Mouse (Mus musculus) embryonic fibroblast, embryonic 13.5 days (primary cell): ENCODE data around the gene Ddx52.

Experiments used
- CTCF ChIP-seq: IDR thresholded peaks from 2 replicates; pipeline ENCODE4 v1.5.1; 2011; ENCODE audit warnings: mild to moderate bottlenecking, control low read depth, low read length, moderate library complexity, borderline replicate concordance; ENCODE audit not compliant: insufficient read depth
- POLR2A ChIP-seq: IDR thresholded peaks from 2 replicates; pipeline ENCODE4 v1.6.1; 2011; ENCODE audit warnings: low read depth, mild to moderate bottlenecking, control low read depth, low read length, moderate library complexity

DNA sequence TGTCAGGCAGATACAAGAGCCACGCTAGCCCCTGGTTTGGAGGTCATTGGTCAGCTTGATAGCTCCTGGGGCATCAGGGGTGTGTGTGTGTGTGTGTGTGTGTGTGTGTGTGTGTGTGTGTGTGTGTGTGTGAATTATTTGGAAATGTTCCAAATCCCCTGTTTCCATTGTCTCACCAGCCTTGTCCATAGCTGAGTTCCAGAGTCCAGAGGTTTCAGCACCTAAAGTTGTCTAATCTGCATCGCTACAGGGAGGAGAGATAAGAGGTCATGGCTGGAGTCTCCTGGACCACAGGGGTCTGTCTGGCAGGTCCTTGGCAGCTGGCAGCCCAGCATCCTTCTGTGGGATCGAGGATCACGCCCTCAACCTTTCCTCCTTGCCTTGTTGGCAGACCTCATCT, 27.4 kb upstream of the Ddx52 start:
- TF ChIP-seq CTCF (no peak), POLR2A (no peak)
